Mouse (Mus musculus): ENCODE results near the gene Rassf3. TPM values are rescaled to one million over a fixed set of nuclear protein-coding genes. Genes with fewer than 3 reads are reported as not detected.

Rassf3 gene
- total and polyA plus RNA-seq, 3 experiments, result 4.0 to 9.0 (median 7.3) TPM

GRCm38 (mm10) chr10:121418835-121419234, 57.3 kb downstream of the Rassf3 start:
- Histone ChIP-seq H3K4me3 (replicated peaks in 1 of 3; ENCODE audit: low read depth in 2 of 3, low read length in 2 of 3, poor library complexity in 1 of 3) (no peak overlapping the region), H3K27ac (ENCODE audit: insufficient read depth, low read depth) (no peak overlapping the region), H3K79me2 (replicated peaks; ENCODE audit: control insufficient read depth, extremely low read depth, insufficient read depth, poor library complexity, severe bottlenecking) (no peaks in the 10 kb centered on the region), H3K36me3 (replicated peaks in 1 of 2; ENCODE audit: control insufficient read depth in 1 of 2, insufficient read depth in 1 of 2, low read length in 1 of 2) (peaks cover 14 to 44% of the 10 kb centered on the region in 2 experiments), H3K27me3 (replicated peaks) (no peaks in the 10 kb centered on the region), H3K4me2 (ENCODE audit: insufficient read depth, low read depth, poor library complexity, severe bottlenecking) (no peak overlapping the region), H3K9ac (ENCODE audit: insufficient read depth, low read depth) (no peak overlapping the region), H3K4me1 (ENCODE audit: control insufficient read depth in 1 of 2, insufficient read depth in 2 of 2) (peaks cover 0 to 10% of the 10 kb centered on the region in 2 experiments; a peak in 1 of 4 replicates), H3K9me3 (replicated peaks; ENCODE audit: low read length) (no peaks in the 10 kb centered on the region)
- no peak for TF ChIP-seq SMC3 (IDR thresholded peaks at IDR 0.05; ENCODE audit: low read depth, low read length)
- no peak for TF ChIP-seq ELF1 (IDR thresholded peaks at IDR 0.05; ENCODE audit: low read depth, low read length)
- TF ChIP-seq MAX (IDR thresholded peaks at IDR 0.05; ENCODE audit: low read length), result no peak
- no peak for TF ChIP-seq MYC (IDR thresholded peaks at IDR 0.05; ENCODE audit: low read depth, low read length)
- no peak for TF ChIP-seq ZMIZ1 (IDR thresholded peaks at IDR 0.05; ENCODE audit: low read depth, low read length)
- no peak for TF ChIP-seq NELFE (IDR thresholded peaks at IDR 0.05; ENCODE audit: low read depth, low read length)
- TF ChIP-seq UBTF (IDR thresholded peaks at IDR 0.05; ENCODE audit: low read depth, low read length), result no peak
- no peak for TF ChIP-seq BHLHE40 (IDR thresholded peaks at IDR 0.05; ENCODE audit: low read depth, low read length)
- TF ChIP-seq SIN3A (IDR thresholded peaks at IDR 0.05; ENCODE audit: low read length), result no peak
- TF ChIP-seq USF2 (conservative IDR thresholded peaks at IDR 0.05; ENCODE audit: low read depth, low read length), result no peak
- TF ChIP-seq EP300 (IDR thresholded peaks at IDR 0.05; ENCODE audit: low read length), result no peak
- no peak for TF ChIP-seq CHD2 (IDR thresholded peaks at IDR 0.05; ENCODE audit: low read length)
- TF ChIP-seq TBP (conservative IDR thresholded peaks at IDR 0.05; ENCODE audit: low read depth, low read length), result no peak
- DNase-seq (ENCODE audit: extremely low read depth), result no peak
- in situ Hi-C loops (cut with MboI; ENCODE audit: low pct_ligation_motif_present, low pct_unique_long_range_greater_than_20kb, low sequenced_read_pairs) (loop anchor here (5.0 kb wide), 1 partner anchor 88 kb away; no protein-coding TSS in a partner anchor), dilution Hi-C loops (cut with MboI; ENCODE audit: extremely low pct_ligation_motif_present, extremely low pct_unique_long_range_greater_than_20kb, low sequenced_read_pairs) (no loop called here)

DNA sequence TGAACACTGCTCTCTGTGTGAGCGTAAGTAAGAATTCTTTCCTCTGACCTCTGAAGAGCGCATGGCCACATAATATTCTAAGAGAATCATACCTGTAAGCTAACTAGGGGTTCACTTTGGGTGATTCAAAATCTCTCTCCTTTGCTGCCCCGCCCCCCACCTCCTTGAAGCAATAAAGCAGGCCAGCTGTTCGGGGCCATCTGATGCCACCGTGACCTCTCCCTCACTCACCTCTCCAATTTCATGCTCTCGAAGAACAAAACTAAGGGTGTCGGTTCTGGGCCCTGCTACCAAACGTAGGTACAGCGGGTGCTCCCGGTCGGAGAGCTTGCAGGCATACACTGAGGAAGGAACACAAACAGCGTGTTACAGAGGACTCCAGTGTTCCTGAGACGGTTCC, 62.0 kb downstream of the Rassf3 start:
- dilution Hi-C loops (cut with MboI; ENCODE audit: extremely low pct_ligation_motif_present, extremely low pct_unique_long_range_greater_than_20kb, low sequenced_read_pairs), result no loop called here
- H3K4me3 ChIP-seq (replicated peaks in 1 of 3; ENCODE audit: low read depth in 2 of 3, low read length in 2 of 3, poor library complexity in 1 of 3), result no peak overlapping the region

GRCm38 (mm10) chr10:121412824-121413223, 63.3 kb downstream of the Rassf3 start:
- H3K9ac ChIP-seq (ENCODE audit: insufficient read depth, low read depth), result no peak overlapping the region
- in situ Hi-C loops (cut with MboI; ENCODE audit: low pct_ligation_motif_present, low pct_unique_long_range_greater_than_20kb, low sequenced_read_pairs), result no loop called here

More for the DNA sequence above, 62.0 kb downstream of the Rassf3 start:
- no peak for TF ChIP-seq CHD2 (IDR thresholded peaks at IDR 0.05; ENCODE audit: low read length)
- DNase-seq (ENCODE audit: extremely low read depth), result no peak
- no peak overlapping the region for H3K27ac ChIP-seq (ENCODE audit: insufficient read depth, low read depth)
- no peaks in the 10 kb centered on the region for H3K9me3 ChIP-seq (replicated peaks; ENCODE audit: low read length)
- peaks cover 0 to 5% of the 10 kb centered on the region in 2 experiments; a peak in 2 of 4 replicates for H3K4me1 ChIP-seq (ENCODE audit: control insufficient read depth in 1 of 2, insufficient read depth in 2 of 2)
- no peaks in the 10 kb centered on the region for H3K27me3 ChIP-seq (replicated peaks)
- H3K36me3 ChIP-seq (replicated peaks in 1 of 2; ENCODE audit: control insufficient read depth in 1 of 2, insufficient read depth in 1 of 2, low read length in 1 of 2), result peaks cover 24 to 61% of the 10 kb centered on the region in 2 experiments
- in situ Hi-C loops (cut with MboI; ENCODE audit: low pct_ligation_motif_present, low pct_unique_long_range_greater_than_20kb, low sequenced_read_pairs), result no loop called here
- H3K4me2 ChIP-seq (ENCODE audit: insufficient read depth, low read depth, poor library complexity, severe bottlenecking), result no peak overlapping the region
- H3K9ac ChIP-seq (ENCODE audit: insufficient read depth, low read depth), result no peak overlapping the region
- no peaks in the 10 kb centered on the region for H3K79me2 ChIP-seq (replicated peaks; ENCODE audit: control insufficient read depth, extremely low read depth, insufficient read depth, poor library complexity, severe bottlenecking)

More at GRCm38 (mm10) chr10:121412824-121413223, 63.3 kb downstream of the Rassf3 start:
- no peak for DNase-seq (ENCODE audit: extremely low read depth)
- no peak overlapping the region for H3K4me2 ChIP-seq (ENCODE audit: insufficient read depth, low read depth, poor library complexity, severe bottlenecking)
- H3K9me3 ChIP-seq (replicated peaks; ENCODE audit: low read length), result no peaks in the 10 kb centered on the region
- H3K4me3 ChIP-seq (replicated peaks in 1 of 3; ENCODE audit: low read depth in 2 of 3, low read length in 2 of 3, poor library complexity in 1 of 3), result no peak overlapping the region
- no peak overlapping the region for H3K27ac ChIP-seq (ENCODE audit: insufficient read depth, low read depth)
- H3K27me3 ChIP-seq (replicated peaks), result no peaks in the 10 kb centered on the region
- H3K4me1 ChIP-seq (ENCODE audit: control insufficient read depth in 1 of 2, insufficient read depth in 2 of 2), result peaks cover 0 to 6% of the 10 kb centered on the region in 2 experiments; a peak in 2 of 4 replicates
- H3K79me2 ChIP-seq (replicated peaks; ENCODE audit: control insufficient read depth, extremely low read depth, insufficient read depth, poor library complexity, severe bottlenecking), result no peaks in the 10 kb centered on the region
- dilution Hi-C loops (cut with MboI; ENCODE audit: extremely low pct_ligation_motif_present, extremely low pct_unique_long_range_greater_than_20kb, low sequenced_read_pairs), result no loop called here
- no peak for TF ChIP-seq RCOR1 (conservative IDR thresholded peaks at IDR 0.05; ENCODE audit: low read depth, low read length)
- TF ChIP-seq JUND (conservative IDR thresholded peaks at IDR 0.05; ENCODE audit: low read depth, low read length), result no peak
- no peak for TF ChIP-seq NRF1 (IDR thresholded peaks at IDR 0.05; ENCODE audit: low read depth, low read length)
- no peak for TF ChIP-seq CHD1 (IDR thresholded peaks at IDR 0.05; ENCODE audit: low read depth, low read length)
- no peak for TF ChIP-seq MAZ (IDR thresholded peaks at IDR 0.05; ENCODE audit: low read depth, low read length)
- no peak for TF ChIP-seq TCF12 (IDR thresholded peaks at IDR 0.05; ENCODE audit: low read depth, low read length)
- no peak for TF ChIP-seq KAT2A (IDR thresholded peaks at IDR 0.05; ENCODE audit: insufficient replicate concordance, low read length)
- TF ChIP-seq TBP (conservative IDR thresholded peaks at IDR 0.05; ENCODE audit: low read depth, low read length), result no peak
- no peak for TF ChIP-seq POLR2AphosphoS2 (IDR thresholded peaks at IDR 0.05; ENCODE audit: low read depth, low read length)
- TF ChIP-seq MYC (IDR thresholded peaks at IDR 0.05; ENCODE audit: low read depth, low read length), result no peak
- no peak for TF ChIP-seq UBTF (IDR thresholded peaks at IDR 0.05; ENCODE audit: low read depth, low read length)
- no peak for TF ChIP-seq ZMIZ1 (IDR thresholded peaks at IDR 0.05; ENCODE audit: low read depth, low read length)
- TF ChIP-seq IRF4 (IDR thresholded peaks at IDR 0.05; ENCODE audit: low read depth, low read length), result no peak
- no peak for TF ChIP-seq USF1 (IDR thresholded peaks at IDR 0.05; ENCODE audit: low read depth, low read length)
- no peak for TF ChIP-seq JUN (IDR thresholded peaks at IDR 0.05; ENCODE audit: insufficient read depth, low read depth, low read length)
- TF ChIP-seq HCFC1 (IDR thresholded peaks at IDR 0.05; ENCODE audit: low read depth, low read length), result no peak
- H3K36me3 ChIP-seq (replicated peaks in 1 of 2; ENCODE audit: control insufficient read depth in 1 of 2, insufficient read depth in 1 of 2, low read length in 1 of 2), result peaks cover 24 to 54% of the 10 kb centered on the region in 2 experiments

Measured in CH12.LX (cell line).